Mouse (Mus musculus) liver, adult 2 months (tissue): ENCODE results near the gene Tubal3.

Experiments
- CTCF ChIP-seq: fragments of 200-500 bp; IDR thresholded peaks from 2 replicates; pipeline ENCODE4 v1.5.1; 2011; ENCODE audit warnings: low read depth, low read length, control low read depth
- POLR2A ChIP-seq: fragments of 200-500 bp; IDR thresholded peaks from 2 replicates; pipeline ENCODE4 v1.6.1; 2011; ENCODE audit warnings: low read length, control low read depth; ENCODE audit not compliant: insufficient read depth; ENCODE audit errors: extremely low read depth

DNA sequence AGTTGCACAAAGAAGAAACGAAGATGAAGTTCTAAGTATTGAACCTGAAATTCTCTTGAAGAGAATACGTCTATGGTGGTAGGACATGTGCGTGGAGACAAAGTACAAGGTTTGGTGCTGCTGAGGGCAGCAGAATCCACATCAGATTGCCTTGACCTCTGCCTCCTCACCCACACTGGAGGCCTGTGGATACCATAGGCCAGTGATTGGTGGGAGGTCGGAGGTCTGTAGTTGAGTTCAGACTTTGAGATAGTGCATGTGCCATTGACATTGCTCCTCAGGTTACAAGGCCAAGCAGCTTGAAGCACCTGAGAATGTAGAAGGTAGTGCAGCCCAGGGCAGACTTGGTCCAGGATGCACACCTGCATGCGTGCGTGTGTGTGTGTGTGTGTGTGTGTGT is 8.0 kb downstream of the Tubal3 start:
- TF ChIP-seq CTCF: no peak
- no peak for TF ChIP-seq POLR2A
